Mouse (Mus musculus) testis, adult 2 months (tissue): ENCODE data around the gene 2300002M23Rik.

Experiments
- CTCF ChIP-seq: fragments of 200-500 bp; IDR thresholded peaks from 2 replicates; pipeline ENCODE4 v1.5.1; 2012; ENCODE audit warnings: low read depth, mild to moderate bottlenecking, inconsistent platforms, low read length, moderate library complexity; ENCODE audit not compliant: control insufficient read depth, insufficient read depth, insufficient replicate concordance
- POLR2A ChIP-seq: fragments of 200-500 bp; IDR thresholded peaks from 2 replicates; pipeline ENCODE4 v1.6.1; 2012; ENCODE audit warnings: low read depth, mild to moderate bottlenecking, inconsistent platforms, low read length, moderate library complexity; ENCODE audit not compliant: control insufficient read depth

DNA sequence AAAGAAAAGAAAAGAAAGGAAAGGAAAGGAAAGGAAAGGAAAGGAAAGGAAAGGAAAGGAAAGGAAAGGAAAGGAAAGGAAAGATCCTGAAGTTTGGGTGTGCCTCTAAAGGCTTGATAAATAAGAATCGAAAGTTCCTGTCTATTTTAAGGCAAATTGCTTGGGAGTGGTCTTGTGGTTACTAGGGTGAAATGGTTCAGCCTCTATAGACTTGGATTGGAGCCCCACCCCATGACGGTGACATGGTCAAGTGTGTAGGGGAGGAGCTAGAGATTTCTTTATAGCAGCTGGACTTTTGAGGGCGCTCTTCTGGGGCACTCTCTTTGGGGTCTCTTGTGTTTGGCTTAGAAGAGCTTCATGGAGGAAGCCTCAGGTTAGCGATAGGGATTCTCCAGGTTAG, 26.5 kb downstream of the 2300002M23Rik start:
- TF ChIP-seq CTCF (no peak), POLR2A (no peak)
